Mouse (Mus musculus): Measurements from ENCODE around the gene Ctnna3.
"Not testable (repeated sequence)": the region's sequence is repeated elsewhere in the genome, so short reads cannot be mapped to it uniquely, and the experiment has no call there.

Ctnna3 gene

GRCm38 (mm10) chr10:64571311-64571710 is 1141.4 kb downstream of the Ctnna3 start:
- no peak for DNase-seq (ENCODE audit: low spot score)

DNA sequence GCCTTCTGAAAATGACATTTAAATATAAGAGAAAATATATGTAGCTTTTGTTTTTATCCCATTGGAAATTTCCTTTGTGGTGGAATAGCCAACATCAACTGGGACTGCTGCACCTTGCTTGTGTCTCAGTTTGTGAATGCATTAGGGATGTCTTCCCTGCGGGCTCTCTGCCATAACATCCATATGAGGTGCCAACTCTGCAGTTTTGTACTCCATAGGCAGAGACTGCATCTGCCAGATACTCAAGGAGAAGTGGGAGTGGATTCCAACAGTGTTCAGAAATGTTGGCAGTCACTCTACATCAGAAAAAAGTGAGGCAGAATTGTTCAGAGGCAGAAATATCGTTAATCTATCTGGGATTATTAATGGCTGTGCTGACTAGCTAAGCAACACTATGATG is 1158.2 kb downstream of the Ctnna3 start:
- DNase-seq (ENCODE audit: low spot score), result no peak

GRCm38 (mm10) chr10:64636760-64637159 is 1206.9 kb downstream of the Ctnna3 start:
- DNase-seq (ENCODE audit: low spot score), result no peak

- DNase-seq (ENCODE audit: low spot score), result no peak
Measured at GRCm38 (mm10) chr10:64639061-64639460, 1209.2 kb downstream of the Ctnna3 start.

DNA sequence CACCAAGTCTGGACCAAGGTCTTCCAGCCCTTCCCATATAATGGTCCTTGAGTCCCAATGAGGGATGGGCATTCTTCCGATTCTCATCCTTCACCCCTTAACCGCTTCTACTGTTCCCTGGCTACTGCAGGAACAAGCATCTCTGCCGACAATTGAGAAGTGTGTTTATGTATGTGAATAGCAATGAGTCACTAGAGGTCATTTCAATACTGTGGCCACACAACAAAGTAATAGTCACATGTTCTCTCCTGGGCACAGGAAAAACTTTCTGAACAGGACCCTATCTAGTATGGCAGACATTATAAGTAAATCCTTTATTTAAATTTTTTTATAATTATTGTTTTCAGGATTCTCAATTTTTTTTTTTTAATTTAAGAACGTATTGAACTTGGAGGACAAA is 1211.2 kb downstream of the Ctnna3 start:
- no peak for DNase-seq (ENCODE audit: low spot score)

GRCm38 (mm10) chr10:64641576-64641975 is 1211.7 kb downstream of the Ctnna3 start:
- DNase-seq (ENCODE audit: low spot score), result no peak

DNA sequence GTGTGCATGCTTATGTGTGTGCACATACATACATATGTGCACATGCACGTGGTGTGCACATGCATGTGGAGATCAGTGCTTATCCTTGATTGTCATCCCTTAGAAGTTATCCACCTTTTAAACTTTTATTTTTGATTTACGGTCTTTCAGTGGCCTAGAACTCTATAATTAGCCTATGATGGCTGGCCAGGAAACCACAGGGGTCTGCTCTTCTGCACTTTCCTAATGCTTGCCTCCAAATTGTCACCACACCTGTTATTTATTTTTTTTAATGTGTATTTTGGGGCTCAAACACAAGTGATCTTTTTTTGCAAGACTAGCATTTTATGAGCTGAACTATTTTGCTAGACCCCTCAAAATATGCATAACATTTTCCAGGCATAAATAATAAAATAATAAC is 1214.1 kb downstream of the Ctnna3 start:
- no peak for DNase-seq (ENCODE audit: low spot score)

DNA sequence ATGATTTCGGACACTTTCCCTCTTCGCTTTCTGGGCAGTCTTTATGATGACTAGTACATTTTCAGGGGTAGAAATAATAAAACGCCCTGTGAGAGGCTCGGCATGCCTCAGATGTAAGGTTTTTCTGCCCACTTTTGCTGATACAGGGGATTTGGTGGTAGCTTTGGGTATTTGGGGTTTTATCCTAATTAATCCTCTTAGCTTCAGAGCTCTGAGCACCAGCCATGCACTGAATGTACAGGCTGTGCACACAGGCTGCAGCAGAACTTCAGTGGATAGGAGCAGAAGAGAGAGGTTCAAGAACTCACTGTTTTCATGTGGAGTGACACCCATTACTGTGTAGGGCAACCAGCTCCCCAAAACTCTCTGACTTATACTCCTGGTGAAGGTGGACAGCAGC is 1231.3 kb downstream of the Ctnna3 start:
- no peak for DNase-seq (ENCODE audit: low spot score)

DNA sequence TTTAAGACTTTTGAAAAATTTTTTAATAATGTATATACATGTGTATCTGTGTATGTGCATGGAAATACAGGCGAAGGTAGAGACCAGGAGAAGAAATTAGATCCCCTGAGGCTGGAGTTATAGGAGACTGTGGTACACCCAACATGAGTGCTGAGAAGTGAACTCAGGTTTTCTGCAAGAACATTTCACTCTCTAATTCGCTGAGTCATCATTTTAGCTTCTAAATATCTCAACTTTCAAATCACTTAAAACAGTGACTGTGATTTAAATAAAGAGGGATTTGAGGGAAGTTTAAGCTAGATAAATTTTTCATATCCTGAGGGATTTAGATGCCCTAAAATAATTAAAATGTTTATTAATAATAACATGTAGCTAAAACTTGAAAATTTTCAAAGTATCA is 1241.6 kb downstream of the Ctnna3 start:
- DNase-seq (ENCODE audit: low spot score), result no peak

DNA sequence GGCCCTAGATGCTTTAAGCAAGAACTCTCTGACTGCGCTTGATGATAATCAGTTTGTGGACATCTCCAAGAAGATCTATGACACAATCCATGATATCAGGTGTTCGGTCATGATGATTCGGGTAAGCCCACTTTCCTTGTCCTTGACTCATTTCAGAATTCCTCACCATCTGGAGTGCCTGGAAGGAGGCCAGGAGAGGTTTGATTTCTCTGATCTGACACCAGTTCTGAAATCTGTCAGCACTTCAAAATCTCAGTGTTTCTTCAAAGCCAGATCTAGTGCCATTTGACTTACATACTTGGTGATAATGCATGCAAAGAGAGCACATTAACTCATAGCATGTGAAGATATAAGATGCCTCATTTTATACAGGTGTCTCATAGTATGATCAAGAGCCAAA is 1245.9 kb downstream of the Ctnna3 start:
- no peak for DNase-seq (ENCODE audit: low spot score)

GRCm38 (mm10) chr10:64710017-64710416 is 1280.1 kb downstream of the Ctnna3 start:
- no peak for DNase-seq (ENCODE audit: low spot score)

- DNase-seq (ENCODE audit: low spot score), result no peak
Measured at GRCm38 (mm10) chr10:64718036-64718435, 1288.1 kb downstream of the Ctnna3 start.

- DNase-seq (ENCODE audit: low spot score), result no peak
Measured at GRCm38 (mm10) chr10:64735692-64736091, 1305.8 kb downstream of the Ctnna3 start.

GRCm38 (mm10) chr10:64736616-64737015 is 1306.7 kb downstream of the Ctnna3 start:
- no peak for DNase-seq (ENCODE audit: low spot score)

DNA sequence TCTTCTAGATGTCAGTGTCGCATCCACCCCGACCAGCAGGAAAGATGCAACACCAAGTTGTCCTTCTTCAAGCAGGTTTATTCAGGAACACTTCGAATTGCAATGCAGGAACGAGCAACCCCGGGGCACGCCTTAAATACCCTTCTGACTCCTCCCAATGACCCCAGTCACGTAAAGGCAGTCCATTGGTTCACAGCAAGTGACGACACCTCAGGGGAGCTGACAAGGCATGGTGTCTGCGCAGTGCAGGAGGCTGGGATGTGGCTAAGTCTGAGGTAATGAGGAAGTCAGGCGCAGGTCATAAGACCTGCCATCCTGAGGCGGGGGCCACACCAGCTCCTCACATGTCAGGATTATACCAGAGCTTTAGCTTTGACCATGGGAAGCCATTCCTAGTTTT is 1311.8 kb downstream of the Ctnna3 start:
- DNase-seq (ENCODE audit: low spot score), result not testable (repeated sequence)

DNA sequence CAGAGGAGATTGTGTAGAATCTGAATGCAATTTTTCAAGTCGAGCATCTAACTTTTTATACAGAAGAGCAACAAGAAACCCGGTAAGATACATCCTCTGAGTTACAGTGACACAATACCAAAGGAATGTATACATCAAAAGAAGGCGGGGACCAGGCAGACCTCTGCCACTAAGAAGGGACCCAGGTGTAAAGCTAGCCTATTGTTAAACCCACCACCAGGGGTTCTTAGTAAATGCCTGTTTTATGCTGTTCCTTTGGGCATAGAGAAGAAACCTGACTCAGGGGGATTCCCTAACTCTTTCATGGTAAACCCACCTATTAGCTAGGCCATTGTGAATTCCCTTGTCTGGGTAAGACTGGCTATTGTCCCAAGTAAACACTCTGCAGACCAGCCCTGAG is 1314.2 kb downstream of the Ctnna3 start:
- not testable (repeated sequence) for DNase-seq (ENCODE audit: low spot score)

GRCm38 (mm10) chr10:64748651-64749050 is 1318.8 kb downstream of the Ctnna3 start:
- no peak for DNase-seq (ENCODE audit: low spot score)

DNA sequence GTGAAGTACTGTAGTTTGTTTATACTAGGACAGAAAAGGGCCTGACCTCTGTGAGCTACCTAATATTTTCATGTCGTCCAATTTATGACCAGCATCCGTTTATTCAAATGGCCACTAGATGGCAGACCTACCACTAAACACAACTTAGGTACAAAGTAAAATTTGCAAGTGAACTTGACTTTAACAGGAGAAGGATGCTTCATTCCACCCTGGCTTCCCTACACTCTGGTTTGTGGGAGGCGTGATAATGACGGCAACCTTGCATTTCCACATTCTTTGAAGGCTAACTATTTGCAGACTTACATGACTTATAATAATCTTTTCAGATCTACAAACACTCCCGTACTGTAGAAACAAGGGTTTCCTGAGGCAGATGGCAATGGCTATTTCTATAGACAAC is 1320.9 kb downstream of the Ctnna3 start:
- DNase-seq (ENCODE audit: low spot score), result peak; percentile 9

DNA sequence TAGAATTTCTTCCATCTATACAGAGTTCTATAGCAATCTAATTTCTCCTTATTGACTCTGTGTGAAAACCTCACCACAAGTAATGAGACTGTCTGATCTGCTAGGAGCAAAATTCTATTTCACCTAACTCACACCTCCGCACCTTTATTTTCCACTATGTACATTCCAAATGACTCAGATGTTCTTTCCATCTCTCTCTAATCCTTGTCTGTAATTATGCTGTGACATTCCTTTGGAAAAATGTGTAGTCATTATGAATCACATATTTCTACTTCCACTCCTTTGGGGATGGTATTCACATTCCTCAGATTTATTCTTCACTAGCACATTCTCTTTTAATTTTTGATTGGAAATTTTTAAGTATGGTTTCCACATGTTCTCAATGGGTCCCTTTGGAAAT is 1406.4 kb downstream of the Ctnna3 start:
- no peak for DNase-seq (ENCODE audit: low spot score)

DNA sequence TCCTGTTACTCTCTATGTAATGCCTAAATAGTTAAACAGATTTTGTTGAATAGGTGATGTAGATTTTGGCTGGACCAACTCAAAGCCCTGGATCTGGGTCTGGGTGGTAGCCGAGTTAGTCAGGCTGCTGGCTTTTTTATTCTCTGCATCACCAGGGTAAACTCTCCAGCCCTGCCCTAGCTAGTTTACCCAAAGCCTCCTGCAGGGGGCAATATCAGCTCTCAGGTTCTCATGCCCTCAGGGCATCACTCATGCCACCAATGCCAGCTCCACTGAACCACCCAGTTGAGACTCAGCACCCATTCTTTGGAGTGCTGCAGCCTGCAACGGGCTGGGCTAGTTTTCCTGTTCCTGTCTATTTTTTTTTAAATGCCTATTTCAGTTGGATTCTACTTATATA is 1431.5 kb downstream of the Ctnna3 start:
- DNase-seq (ENCODE audit: low spot score), result no peak

- DNase-seq (ENCODE audit: low spot score), result no peak
Measured at GRCm38 (mm10) chr10:64870888-64871287, 1441.0 kb downstream of the Ctnna3 start.

DNA sequence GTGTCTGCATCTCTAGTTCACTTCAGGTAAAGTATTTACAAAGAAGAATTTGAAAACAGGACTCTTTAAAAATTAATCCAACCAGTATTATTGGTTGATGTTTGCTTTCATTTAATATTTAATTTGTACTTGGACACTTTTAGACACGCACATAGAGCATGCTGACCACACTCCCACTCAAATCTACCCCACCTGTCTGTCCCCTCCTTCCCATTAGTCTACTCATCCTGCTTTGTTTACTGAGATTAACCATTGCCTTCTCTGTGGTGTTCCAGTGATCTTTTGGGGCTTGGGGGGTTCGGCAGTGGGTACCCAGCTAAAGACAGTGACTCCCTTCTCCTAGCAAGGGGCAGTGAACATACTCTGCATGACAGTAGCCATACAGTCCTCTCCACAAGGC is 1446.6 kb downstream of the Ctnna3 start:
- DNase-seq (ENCODE audit: low spot score), result no peak

GRCm38 (mm10) chr10:64879860-64880259 is 1450.0 kb downstream of the Ctnna3 start:
- DNase-seq (ENCODE audit: low spot score), result no peak

- DNase-seq (ENCODE audit: low spot score), result no peak
Measured at GRCm38 (mm10) chr10:64886946-64887345, 1457.0 kb downstream of the Ctnna3 start.

DNA sequence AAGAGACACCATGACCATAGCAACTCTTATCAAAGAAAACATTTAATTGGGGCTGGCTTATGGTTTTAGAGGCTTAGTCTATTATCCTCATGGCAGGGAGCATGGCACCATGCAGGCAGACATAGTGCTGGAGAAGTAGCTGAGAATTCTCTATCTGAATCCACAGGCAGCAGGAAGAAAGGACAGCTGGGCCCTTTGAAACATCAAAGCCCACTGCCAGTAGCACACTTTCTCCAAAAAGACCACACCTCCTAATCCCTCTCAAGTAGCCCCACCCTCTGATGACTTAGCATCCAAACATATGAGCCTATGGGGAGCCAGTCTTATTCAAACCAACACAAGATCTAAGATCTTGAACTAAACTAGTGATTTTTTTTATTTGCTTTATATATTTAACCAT is 1462.6 kb downstream of the Ctnna3 start:
- DNase-seq (ENCODE audit: low spot score), result no peak
